Mouse (Mus musculus) kidney, adult 8-10 months (tissue): ENCODE data around the gene Kcnj9.

ENCODE experiments used
- DNase-seq, 2 experiments: peaks; one replicate each; pipeline ENCODE4 v3.0.0; 2022

Kcnj9 gene

GRCm38 (mm10) chr1:172311921-172312767, 17.0 kb downstream of the Kcnj9 start:
- DNase-seq, result peak; percentile 89 to 90

- DNase-seq, result peak; percentile 77 to 87
These were observed 17.7 kb downstream of the Kcnj9 start for GRCm38 (mm10) chr1:172311248-172311906.

- peak; percentile 92 to 94 for DNase-seq
These were observed 19.3 kb downstream of the Kcnj9 start for GRCm38 (mm10) chr1:172309699-172310398.

GRCm38 (mm10) chr1:172308409-172308808, 20.7 kb downstream of the Kcnj9 start:
- no peak for DNase-seq

- no peak for DNase-seq
These were observed 21.2 kb downstream of the Kcnj9 start for GRCm38 (mm10) chr1:172307936-172308335.

GRCm38 (mm10) chr1:172306885-172307284, 22.2 kb downstream of the Kcnj9 start:
- no peak for DNase-seq

GRCm38 (mm10) chr1:172306196-172306595, 22.9 kb downstream of the Kcnj9 start:
- DNase-seq, result no peak

GRCm38 (mm10) chr1:172305635-172306034, 23.5 kb downstream of the Kcnj9 start:
- no peak for DNase-seq

GRCm38 (mm10) chr1:172305153-172305552, 24.0 kb downstream of the Kcnj9 start:
- DNase-seq, result no peak

- DNase-seq, result no peak
These were observed 24.7 kb downstream of the Kcnj9 start for GRCm38 (mm10) chr1:172304443-172304842.

GRCm38 (mm10) chr1:172302851-172303250, 26.3 kb downstream of the Kcnj9 start:
- no peak for DNase-seq

GRCm38 (mm10) chr1:172302311-172302710, 26.8 kb downstream of the Kcnj9 start:
- no peak for DNase-seq

GRCm38 (mm10) chr1:172301180-172301579, 27.9 kb downstream of the Kcnj9 start:
- DNase-seq, result no peak

GRCm38 (mm10) chr1:172300247-172300646, 28.9 kb downstream of the Kcnj9 start:
- DNase-seq, result no peak

GRCm38 (mm10) chr1:172299528-172299927, 29.6 kb downstream of the Kcnj9 start:
- no peak for DNase-seq

GRCm38 (mm10) chr1:172297611-172298537, 31.2 kb downstream of the Kcnj9 start, which contains the start of gene Atp1a2:
TSS of gene Atp1a2 (minus strand) at chr1:172298064.
- DNase-seq, result no peak

- DNase-seq, result no peak
These were observed 32.2 kb downstream of the Kcnj9 start for GRCm38 (mm10) chr1:172296816-172297510.

- DNase-seq, result no peak
These were observed 33.3 kb downstream of the Kcnj9 start for GRCm38 (mm10) chr1:172295751-172296197.

GRCm38 (mm10) chr1:172293449-172293848, 35.7 kb downstream of the Kcnj9 start:
- DNase-seq, result no peak

GRCm38 (mm10) chr1:172292880-172293279, 36.2 kb downstream of the Kcnj9 start:
- DNase-seq, result no peak

GRCm38 (mm10) chr1:172289617-172289946, 39.5 kb downstream of the Kcnj9 start:
- DNase-seq, result no peak
